Mouse (Mus musculus) heart, adult 2 months (tissue): ENCODE data around the gene Zmiz1. TPM values are rescaled to one million over a fixed set of nuclear protein-coding genes. Genes with fewer than 3 reads are reported as not detected.

ENCODE experiments used
- DNase-seq, 2 experiments: peaks; one replicate each; pipeline ENCODE4 v3.0.0; 2021
- H3K27ac ChIP-seq: fragments of 200-600 bp; 2 replicates; pipeline ENCODE4 v1.8.1; 2022
- H3K27me3 ChIP-seq: fragments of 200-500 bp; 2 replicates; pipeline ENCODE4 v1.6.1; 2012; ENCODE audit warnings: mild to moderate bottlenecking, low read length, inconsistent platforms, mixed read lengths; ENCODE audit not compliant: control insufficient read depth, insufficient read depth
- H3K36me3 ChIP-seq: fragments of 200-500 bp; 2 replicates; pipeline ENCODE4 v1.6.1; 2012; ENCODE audit warnings: low read length, inconsistent platforms; ENCODE audit not compliant: control insufficient read depth, insufficient read depth
- H3K4me1 ChIP-seq: fragments of 200-500 bp; 2 replicates; pipeline ENCODE4 v1.6.1; 2011; ENCODE audit warnings: low read length; ENCODE audit not compliant: control insufficient read depth, insufficient read depth
- H3K4me3 ChIP-seq: fragments of 200-600 bp; 2 replicates; pipeline ENCODE4 v1.8.1; 2022
- H3K79me2 ChIP-seq: fragments of 200-500 bp; replicated peaks from 2 replicates; pipeline ENCODE4 v1.6.1; 2012; ENCODE audit warnings: mild to moderate bottlenecking, inconsistent platforms, low read length, moderate library complexity, mixed read lengths; ENCODE audit not compliant: control insufficient read depth, insufficient read depth
- H3K9ac ChIP-seq: fragments of 200-500 bp; 2 replicates; pipeline ENCODE4 v1.6.1; 2012; ENCODE audit warnings: low read depth, mild to moderate bottlenecking, control low read depth, inconsistent platforms, low read length, mixed read lengths
- CTCF ChIP-seq: fragments of 200-600 bp; IDR thresholded peaks from 2 replicates; pipeline ENCODE4 v1.8.1; 2022; ENCODE audit warnings: antibody characterized with exemption, mild to moderate bottlenecking, moderate library complexity
- EP300 ChIP-seq: fragments of 200-500 bp; IDR thresholded peaks from 2 replicates; pipeline ENCODE4 v1.6.1; 2011; ENCODE audit warnings: low read depth, low read length, control low read depth; ENCODE audit not compliant: insufficient read depth
- POLR2A ChIP-seq: fragments of 200-500 bp; IDR thresholded peaks from 2 replicates; pipeline ENCODE4 v1.6.1; 2011; ENCODE audit warnings: mild to moderate bottlenecking, low read depth, low read length, control low read depth; ENCODE audit not compliant: insufficient read depth
- WGBS: fragments of 180-500 bp; shearing (Covaris S2); methylation state at CpG from one replicate; pipeline ENCODE4 v1.1.7; 2018; 5-methylcytosine and 5-hydroxymethylcytosine counted together
- intact Hi-C: fragments of 180-260 bp; cut with DNase I; formaldehyde crosslinking; loops from one replicate; pipeline ENCODE4 v1.15.1; 2025
- polyA plus RNA-seq: library from polyadenylated mRNA; depleted of rRNA; stranded (reverse); fragments of >200 nt; gene quantifications from 2 replicates; pipeline ENCODE4 v1.2.3, GENCODE M21; 2012
- total RNA-seq, 2 experiments: library from RNA; stranded (reverse); gene quantifications; 2 replicates each; pipeline ENCODE4 v1.2.3; 2021

Gene Zmiz1
- total and polyA plus RNA-seq, 3 experiments, result 27.1 to 42.0 (median 40.7) TPM

DNA sequence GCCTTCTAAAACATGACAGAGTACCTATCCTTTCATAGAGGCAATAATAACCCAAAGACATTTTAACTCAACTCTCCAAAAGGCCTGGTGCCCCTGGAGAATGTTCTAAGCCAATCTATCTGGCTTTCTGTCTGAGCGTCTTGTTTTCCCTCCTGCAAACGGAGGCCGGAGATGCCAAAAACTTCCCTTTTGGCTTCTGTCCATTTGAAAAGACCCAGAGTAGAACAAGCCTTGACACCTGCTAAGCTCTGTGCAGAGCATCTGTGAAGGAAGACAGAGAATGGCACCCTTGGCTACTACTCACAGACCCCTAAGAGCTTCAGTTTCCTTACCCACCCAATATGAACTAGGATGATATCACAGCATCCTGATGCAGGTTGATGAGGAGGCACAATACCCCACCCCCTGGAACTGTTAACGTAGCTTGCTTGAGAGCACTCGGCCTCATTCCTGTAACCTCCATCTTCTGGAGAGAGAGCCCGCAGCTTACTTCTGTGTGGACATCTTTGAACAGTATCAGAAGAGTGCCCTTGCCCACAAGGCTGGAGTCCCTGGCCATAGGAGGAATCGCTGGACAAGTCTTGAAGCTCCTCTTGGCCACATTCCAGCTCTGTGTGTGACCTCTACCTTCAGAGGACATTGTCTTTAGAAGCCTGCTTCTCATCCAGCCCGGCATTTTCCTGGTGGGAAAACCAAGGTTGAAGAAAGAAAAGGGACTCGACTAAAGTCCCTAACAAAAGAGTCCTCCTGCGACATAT is 9.1 kb downstream of the Zmiz1 start:
- Histone ChIP-seq H3K27me3 (no peaks in the 10 kb centered on the region), H3K36me3 (peaks cover 13% of the 10 kb centered on the region), H3K4me1 (peaks cover 70% of the 10 kb centered on the region), H3K27ac (peak overlapping the region; percentile 72), H3K9ac (no peak overlapping the region), H3K4me3 (no peak overlapping the region), H3K79me2 (peaks cover 22% of the 10 kb centered on the region)
- 38% methylated on average over 10 of the region's 10 CpGs for WGBS
- TF ChIP-seq CTCF, result no peak
- no peak for TF ChIP-seq POLR2A
- no peak for TF ChIP-seq EP300
- DNase-seq, result no peak
- intact Hi-C loops, result no loop called here

DNA sequence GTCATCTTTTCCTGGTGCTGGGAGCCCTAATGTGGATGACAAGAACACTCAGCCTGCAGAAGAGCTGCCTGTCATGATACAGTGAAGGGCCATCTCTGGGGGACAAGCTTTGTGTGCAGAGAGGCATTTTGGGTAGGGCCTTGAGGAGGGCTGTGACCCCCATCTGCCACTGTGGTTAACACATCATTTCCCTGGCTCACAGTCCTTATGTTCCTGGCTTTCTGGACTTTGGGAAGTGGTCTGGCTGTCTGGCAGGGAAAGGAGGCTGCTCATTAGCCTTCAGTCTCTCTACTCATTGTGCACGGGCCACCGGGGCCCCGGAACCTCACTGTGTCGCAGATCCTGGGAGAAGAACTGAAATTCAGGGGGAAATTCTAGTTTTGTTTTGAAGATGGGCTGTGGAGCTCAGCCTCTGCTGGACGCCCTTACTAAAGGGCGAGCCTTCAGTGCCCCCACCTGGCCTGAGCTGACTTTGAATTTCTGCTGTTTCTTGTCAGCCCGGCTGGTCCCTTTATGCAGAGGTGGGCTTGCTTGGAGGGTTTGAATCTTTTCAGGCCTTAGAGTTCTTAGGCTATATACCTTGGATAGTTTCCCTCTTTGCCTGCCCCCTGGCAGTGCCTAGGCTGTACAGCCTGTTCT is 10.0 kb downstream of the Zmiz1 start:
- Histone ChIP-seq H3K4me3 (no peak overlapping the region), H3K27ac (peak overlapping the region; percentile 72), H3K9ac (no peak overlapping the region), H3K27me3 (no peaks in the 10 kb centered on the region), H3K79me2 (peaks cover 25% of the 10 kb centered on the region), H3K36me3 (peaks cover 13% of the 10 kb centered on the region), H3K4me1 (peaks cover 70% of the 10 kb centered on the region)
- 73% methylated on average over 7 of the region's 7 CpGs for WGBS
- no peak for DNase-seq
- TF ChIP-seq EP300 (no peak), CTCF (peak; percentile 40), POLR2A (no peak)
- intact Hi-C loops, result no loop called here

DNA sequence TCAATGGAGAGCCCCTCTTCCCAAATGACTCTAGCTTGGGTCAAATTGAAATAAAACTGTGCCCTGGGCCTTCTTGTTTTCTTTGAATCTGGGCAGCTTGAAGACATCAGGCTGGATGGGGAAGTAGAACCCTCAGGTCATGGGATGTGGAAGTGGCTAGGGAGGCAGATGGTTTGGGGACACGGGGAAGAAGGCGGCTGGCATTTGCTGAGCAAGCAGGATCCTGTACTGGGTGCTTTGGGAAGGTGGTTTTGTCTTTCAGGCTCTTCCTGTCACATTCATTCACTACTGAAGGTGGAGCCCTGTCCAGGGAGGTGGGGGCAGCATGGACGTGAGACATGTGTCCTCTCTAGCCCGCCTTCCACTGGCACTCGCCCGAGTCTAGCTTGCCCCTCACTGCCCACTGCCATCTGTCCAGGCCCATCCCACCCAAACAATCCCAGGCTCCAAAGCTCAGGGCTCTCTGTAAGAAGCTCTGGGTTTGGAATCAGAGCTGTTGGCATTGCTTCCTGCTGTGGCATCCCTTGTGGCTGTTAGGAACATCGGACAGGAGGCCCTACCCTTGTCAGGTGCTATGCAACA is 11.3 kb downstream of the Zmiz1 start:
- no peak overlapping the region for H3K9ac ChIP-seq
- H3K27ac ChIP-seq, result peak overlapping the region; percentile 12; the same call in 1 of the 2 replicates
- TF ChIP-seq POLR2A (no peak), CTCF (no peak), EP300 (no peak)
- peaks cover 19% of the 10 kb centered on the region for H3K79me2 ChIP-seq
- peaks cover 17% of the 10 kb centered on the region for H3K36me3 ChIP-seq
- peaks cover 70% of the 10 kb centered on the region for H3K4me1 ChIP-seq
- WGBS, result 60% methylated on average over 7 of the region's 7 CpGs
- no peaks in the 10 kb centered on the region for H3K27me3 ChIP-seq
- no peak for DNase-seq
- intact Hi-C loops, result no loop called here
- H3K4me3 ChIP-seq, result no peak overlapping the region

DNA sequence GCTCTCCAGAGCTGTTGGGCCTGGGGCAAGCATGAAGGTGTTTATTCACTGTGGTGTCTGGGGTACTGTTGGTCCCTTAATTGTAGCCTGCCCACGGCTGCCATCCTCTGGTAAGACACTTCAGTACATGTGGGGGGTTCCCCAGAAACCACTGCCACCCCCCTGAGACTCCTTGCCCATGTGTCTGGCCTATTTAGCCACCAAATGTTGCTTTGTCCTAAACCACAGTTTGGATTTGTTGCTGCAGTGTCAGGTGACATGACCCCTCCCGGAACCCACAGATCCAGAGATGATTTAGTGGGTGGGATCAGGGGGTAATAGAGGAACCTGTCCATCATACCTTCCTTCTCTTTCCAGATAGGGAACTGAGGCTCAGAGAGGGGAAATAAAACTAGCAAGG is 12.1 kb downstream of the Zmiz1 start:
- H3K79me2 ChIP-seq, result peaks cover 19% of the 10 kb centered on the region
- H3K27ac ChIP-seq, result no peak overlapping the region; the same call in 1 of the 2 replicates
- no peaks in the 10 kb centered on the region for H3K27me3 ChIP-seq
- intact Hi-C loops, result no loop called here
- H3K9ac ChIP-seq, result no peak overlapping the region
- peaks cover 14% of the 10 kb centered on the region for H3K36me3 ChIP-seq
- no peak for TF ChIP-seq CTCF
- no peak for TF ChIP-seq EP300
- no peak for TF ChIP-seq POLR2A
- H3K4me3 ChIP-seq, result no peak overlapping the region
- no peak for DNase-seq
- peaks cover 73% of the 10 kb centered on the region for H3K4me1 ChIP-seq
- WGBS, result 67% methylated on average over 2 of the region's 2 CpGs

DNA sequence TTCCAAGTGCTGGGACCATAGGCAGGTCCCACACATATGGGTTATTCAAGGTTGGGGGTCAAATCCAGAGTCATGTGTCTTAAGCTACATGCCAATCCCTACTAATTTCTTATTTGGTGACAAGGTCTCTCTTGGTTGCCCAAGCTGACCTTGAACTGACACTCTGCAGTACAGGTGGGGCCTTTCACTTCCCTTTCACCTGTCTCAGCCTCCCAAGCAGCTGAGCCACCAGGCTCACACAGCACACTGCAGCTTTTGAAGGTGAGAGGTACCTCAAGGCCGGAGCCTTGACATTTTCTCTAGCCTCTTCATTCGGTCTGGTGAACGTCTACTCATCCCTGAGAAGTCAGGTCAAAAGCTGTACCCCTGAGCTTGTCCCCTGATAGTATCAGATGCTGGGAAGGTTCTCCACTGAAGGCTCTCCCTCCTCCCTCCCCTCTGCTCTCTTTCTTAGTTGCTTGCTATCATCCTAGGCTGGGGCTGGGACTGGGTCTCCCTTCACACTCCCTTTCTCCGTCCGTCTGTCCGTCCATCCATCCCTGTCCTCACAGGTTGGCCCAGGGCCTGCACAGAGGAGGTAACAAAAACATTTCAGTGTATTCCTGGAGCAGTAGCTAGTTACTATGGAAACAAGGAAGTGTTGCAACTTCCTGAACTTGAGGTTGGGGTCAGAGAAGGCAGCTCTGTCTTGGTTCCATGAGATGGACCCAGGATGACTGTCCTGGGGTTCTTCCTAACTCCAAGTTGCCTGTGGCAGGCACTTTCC is 13.3 kb downstream of the Zmiz1 start:
- intact Hi-C loops, result no loop called here
- 50% methylated on average over 6 of the region's 6 CpGs for WGBS
- DNase-seq, result peak in 1 of 2 experiments; percentile 67
- peaks cover 13% of the 10 kb centered on the region for H3K36me3 ChIP-seq
- peaks cover 74% of the 10 kb centered on the region for H3K4me1 ChIP-seq
- no peak for TF ChIP-seq POLR2A
- 0 out of 2 replicates have a peak, but pooled peaks have one; percentile 31 for TF ChIP-seq EP300
- no peak overlapping the region for H3K9ac ChIP-seq
- H3K27me3 ChIP-seq, result no peaks in the 10 kb centered on the region
- no peak overlapping the region for H3K4me3 ChIP-seq
- H3K27ac ChIP-seq, result peak overlapping the region; percentile 61
- H3K79me2 ChIP-seq, result peaks cover 22% of the 10 kb centered on the region
